Mouse (Mus musculus) hindbrain, postnatal 0 days (tissue): ENCODE measurements at regions not wholly inside any gene's neighbourhood (a gene's known extent, or its start where the extent isn't known, plus 50 kb on each side); places are given as distances from the start of the nearest gene placed in this dataset.

ENCODE experiments used
- ATAC-seq: fragments of 200-750 bp; cut with Nextera tagmentation; 2 replicates; pipeline ENCODE4 v1.8.0; 2017; ENCODE audit warnings: mild to moderate bottlenecking, moderate TSS enrichment, moderate library complexity
- DNase-seq: peaks from one replicate; pipeline ENCODE4 v3.0.0-alpha.2; 2015; ENCODE audit warnings: low spot score
- H3K27ac ChIP-seq: fragments of 300-500 bp; sonication (generic); 2 replicates; pipeline ENCODE4 v1.5.1; 2014; ENCODE audit warnings: mild to moderate bottlenecking
- H3K27me3 ChIP-seq: fragments of 300-500 bp; sonication (generic); 2 replicates; pipeline ENCODE4 v1.6.1; 2014; ENCODE audit warnings: low read length, mixed read lengths; ENCODE audit not compliant: insufficient read depth
- H3K36me3 ChIP-seq: fragments of 300-500 bp; sonication (generic); 2 replicates; pipeline ENCODE4 v1.6.1; 2014; ENCODE audit warnings: low read length, mixed read lengths; ENCODE audit not compliant: insufficient read depth
- H3K4me1 ChIP-seq: fragments of 300-500 bp; sonication (generic); 2 replicates; pipeline ENCODE4 v1.6.1; 2014; ENCODE audit warnings: antibody characterized with exemption, low read length, mixed read lengths; ENCODE audit not compliant: insufficient read depth
- H3K4me2 ChIP-seq: fragments of 300-500 bp; sonication (generic); 2 replicates; pipeline ENCODE4 v1.6.1; 2014; ENCODE audit warnings: low read depth, mild to moderate bottlenecking, low read length, moderate library complexity, mixed read lengths
- H3K4me3 ChIP-seq: fragments of 300-500 bp; sonication (generic); 2 replicates; pipeline ENCODE4 v1.5.1; 2014; ENCODE audit warnings: low read length
- H3K9ac ChIP-seq: fragments of 300-500 bp; sonication (generic); replicated peaks from 2 replicates; pipeline ENCODE4 v1.6.1; 2014; ENCODE audit warnings: mild to moderate bottlenecking, low read length, moderate library complexity, mixed read lengths
- H3K9me3 ChIP-seq: fragments of 300-500 bp; sonication (generic); 2 replicates; pipeline ENCODE4 v1.6.1; 2016; ENCODE audit warnings: low read length, mixed read lengths
- CTCF ChIP-seq: IDR thresholded peaks from 2 replicates; pipeline ENCODE4 v1.5.1; 2016; ENCODE audit warnings: antibody characterized with exemption, control low read depth, low read depth
- WGBS: fragments of 180-500 bp; shearing (Covaris S2); extraction: QIAGEN DNeasy Blood & Tissue Kit; methylation state at CpG from one replicate; pipeline ENCODE4 v1.1.7; 2014; 5-methylcytosine and 5-hydroxymethylcytosine counted together

GRCm38 (mm10) chr10:117558292-117558800, 71.0 kb upstream of the Cpm start:
- WGBS: 87% methylated on average over 5 of the region's 5 CpGs
- no peak for TF ChIP-seq CTCF
- Histone ChIP-seq H3K9me3 (no peaks in the 10 kb centered on the region), H3K9ac (no peak overlapping the region), H3K4me2 (no peak overlapping the region), H3K4me1 (no peaks in the 10 kb centered on the region), H3K36me3 (no peaks in the 10 kb centered on the region), H3K27me3 (no peaks in the 10 kb centered on the region), H3K27ac (no peak overlapping the region), H3K4me3 (no peak overlapping the region)
- ATAC-seq (no peak), DNase-seq (no peak)

GRCm38 (mm10) chr10:117557666-117558065, 71.6 kb upstream of the Cpm start:
- Histone ChIP-seq H3K27me3 (no peaks in the 10 kb centered on the region), H3K9ac (no peak overlapping the region), H3K9me3 (no peaks in the 10 kb centered on the region), H3K4me1 (no peaks in the 10 kb centered on the region), H3K4me2 (no peak overlapping the region), H3K36me3 (no peaks in the 10 kb centered on the region), H3K4me3 (no peak overlapping the region), H3K27ac (no peak overlapping the region)
- no peak for TF ChIP-seq CTCF
- WGBS: 80% methylated on average over 1 of the region's 1 CpGs
- ATAC-seq (no peak), DNase-seq (no peak)

- no peak overlapping the region for H3K4me2 ChIP-seq
- no peak for TF ChIP-seq CTCF
- H3K9me3 ChIP-seq: no peaks in the 10 kb centered on the region
- no peak for ATAC-seq
- H3K4me1 ChIP-seq: no peaks in the 10 kb centered on the region
- no peak overlapping the region for H3K4me3 ChIP-seq
- no peaks in the 10 kb centered on the region for H3K27me3 ChIP-seq
- DNase-seq: no peak
- WGBS: 83% methylated on average over 14 of the region's 14 CpGs
- H3K27ac ChIP-seq: no peak overlapping the region
- H3K36me3 ChIP-seq: no peaks in the 10 kb centered on the region
- no peak overlapping the region for H3K9ac ChIP-seq
These were observed 72.3 kb upstream of the Cpm start for GRCm38 (mm10) chr10:117556851-117557542.

GRCm38 (mm10) chr10:117556027-117556789, 73.1 kb upstream of the Cpm start:
- no peak for ATAC-seq
- DNase-seq: no peak
- Histone ChIP-seq H3K4me2 (no peak overlapping the region), H3K4me3 (no peak overlapping the region), H3K36me3 (no peaks in the 10 kb centered on the region), H3K9ac (no peak overlapping the region), H3K4me1 (no peaks in the 10 kb centered on the region), H3K27ac (no peak overlapping the region), H3K9me3 (no peaks in the 10 kb centered on the region), H3K27me3 (no peaks in the 10 kb centered on the region)
- WGBS: 56% methylated on average over 15 of the region's 15 CpGs
- peak; percentile 24; the same call in 1 of the 2 replicates for TF ChIP-seq CTCF

GRCm38 (mm10) chr10:117555542-117555941, 73.8 kb upstream of the Cpm start:
- no peaks in the 10 kb centered on the region for H3K27me3 ChIP-seq
- ATAC-seq (no peak), DNase-seq (no peak)
- no peak overlapping the region for H3K4me2 ChIP-seq
- no peaks in the 10 kb centered on the region for H3K9me3 ChIP-seq
- TF ChIP-seq CTCF: no peak
- no peaks in the 10 kb centered on the region for H3K36me3 ChIP-seq
- H3K4me3 ChIP-seq: no peak overlapping the region
- WGBS: 86% methylated on average over 10 of the region's 10 CpGs
- H3K27ac ChIP-seq: no peak overlapping the region
- H3K4me1 ChIP-seq: no peaks in the 10 kb centered on the region
- H3K9ac ChIP-seq: no peak overlapping the region

GRCm38 (mm10) chr10:117555044-117555443, 74.3 kb upstream of the Cpm start:
- Histone ChIP-seq H3K4me2 (no peak overlapping the region), H3K9me3 (no peaks in the 10 kb centered on the region), H3K4me3 (no peak overlapping the region), H3K27me3 (no peaks in the 10 kb centered on the region), H3K36me3 (no peaks in the 10 kb centered on the region), H3K4me1 (no peaks in the 10 kb centered on the region), H3K27ac (no peak overlapping the region), H3K9ac (no peak overlapping the region)
- WGBS: 89% methylated on average over 8 of the region's 8 CpGs
- TF ChIP-seq CTCF: no peak
- no peak for ATAC-seq
- DNase-seq: no peak

GRCm38 (mm10) chr10:117554533-117554932, 74.8 kb upstream of the Cpm start:
- no peak for ATAC-seq

More at GRCm38 (mm10) chr10:117554533-117554932, 74.8 kb upstream of the Cpm start:
- no peaks in the 10 kb centered on the region for H3K4me1 ChIP-seq
- DNase-seq: no peak
- H3K9ac ChIP-seq: no peak overlapping the region
- H3K27me3 ChIP-seq: no peaks in the 10 kb centered on the region
- H3K27ac ChIP-seq: no peak overlapping the region
- TF ChIP-seq CTCF: no peak
- H3K36me3 ChIP-seq: no peaks in the 10 kb centered on the region
- H3K4me3 ChIP-seq: no peak overlapping the region
- no peak overlapping the region for H3K4me2 ChIP-seq
- 58% methylated on average over 6 of the region's 6 CpGs for WGBS
- no peaks in the 10 kb centered on the region for H3K9me3 ChIP-seq
